ENCODE assay signal across 18 mouse cellular contexts in the genomic region with DNA sequence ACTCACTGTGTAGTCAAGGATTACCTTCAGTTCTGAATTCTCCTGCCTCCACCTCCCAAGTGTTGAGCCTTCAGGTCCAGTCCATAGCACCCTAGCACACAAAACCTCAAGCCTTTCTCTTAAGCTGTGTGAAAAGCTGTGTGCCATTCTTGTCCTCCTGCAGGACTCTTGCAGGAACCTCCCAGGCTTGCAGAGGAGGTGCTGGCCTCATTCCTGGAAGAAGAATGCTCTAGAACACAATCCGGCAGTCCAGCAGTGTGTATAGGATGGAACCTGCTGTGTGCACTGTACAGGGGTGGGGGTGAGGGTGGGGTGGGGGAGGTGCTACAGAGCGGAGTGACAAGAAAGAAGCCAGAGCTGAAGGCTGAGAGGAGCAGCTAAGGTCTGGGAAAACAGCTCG.
"Had no signal": no experiment of that assay in that cellular context is flagged by ENCODE, and none has a peak within 500 bp of the region (broad histone marks: within the 10 kb centered on the region; RNA-seq: fewer than 3 reads in every experiment).

No protein-coding gene starts in this region.

- ATAC-seq: midbrain, embryonic 16.5 days had no signal

- H3K36me3 ChIP-seq: midbrain, embryonic 10.5 days; midbrain, embryonic 12.5 days; neural tube, embryonic 13.5 days; neural tube, embryonic 15.5 days had no signal

- H3K4me2 ChIP-seq: lung, embryonic 14.5 days; midbrain, embryonic 12.5 days; neural tube, embryonic 13.5 days; neural tube, embryonic 15.5 days had no signal

- H3K4me1 ChIP-seq: midbrain, embryonic 12.5 days; neural tube, embryonic 13.5 days; neural tube, embryonic 15.5 days had no signal

- H3K27ac ChIP-seq: midbrain, embryonic 10.5 days; midbrain, embryonic 12.5 days; neural tube, embryonic 13.5 days; neural tube, embryonic 15.5 days had no signal

- H3K9ac ChIP-seq: lung, embryonic 14.5 days; midbrain, embryonic 12.5 days; neural tube, embryonic 13.5 days; neural tube, embryonic 15.5 days had no signal

- H3K27me3 ChIP-seq: midbrain, embryonic 12.5 days; neural tube, embryonic 13.5 days; neural tube, embryonic 15.5 days had no signal

- H3K9me3 ChIP-seq: midbrain, embryonic 10.5 days; midbrain, embryonic 12.5 days; neural tube, embryonic 13.5 days; neural tube, embryonic 15.5 days had no signal

- DNase-seq: lung, embryonic 14.5 days; lung, postnatal 10 days; lung, postnatal 4 days; midbrain, embryonic 14.5 days; retina, postnatal 1 day; right cerebral cortex, adult 18-20 months; right cerebral cortex, postnatal 25 days; right cerebral cortex, postnatal 4 days; spleen, adult 18-20 months; thymus, adult 18-20 months; thymus, postnatal 14 days; thymus, postnatal 36 days had no signal

- H3K4me3 ChIP-seq: midbrain, embryonic 10.5 days; midbrain, embryonic 12.5 days; myocyte; neural tube, embryonic 13.5 days; neural tube, embryonic 15.5 days had no signal
